Mouse (Mus musculus): ENCODE results near the gene Scn5a. TPM values are rescaled to one million over a fixed set of nuclear protein-coding genes. Genes with fewer than 3 reads are reported as not detected.

Scn5a gene
- total and polyA plus RNA-seq, 3 experiments: 0.03 TPM; not detected in 2

DNA sequence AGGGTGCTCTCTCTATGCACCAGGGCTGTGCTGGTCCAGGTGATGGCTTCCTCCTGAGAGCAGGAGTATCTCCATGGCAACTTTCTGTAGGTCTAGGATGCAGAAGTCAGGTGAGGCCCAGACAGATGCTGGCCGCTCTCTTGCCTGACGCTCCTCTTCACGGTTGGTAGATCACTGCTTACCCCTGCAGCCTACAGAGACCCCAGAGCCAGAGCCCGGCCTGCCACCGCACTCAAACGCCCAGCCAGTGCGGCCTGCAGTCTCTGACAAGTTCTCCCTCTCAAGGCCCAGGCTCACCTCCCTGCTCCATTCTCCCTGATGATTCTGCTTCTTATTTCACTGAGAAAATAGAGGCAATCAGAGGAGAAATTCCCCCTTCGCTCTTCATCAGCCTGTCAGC, 31.7 kb downstream of the Scn5a start:
- H3K27me3 ChIP-seq (ENCODE audit: control insufficient read depth in 1 of 2, insufficient read depth in 2 of 2, low read length in 2 of 2): no peaks in the 10 kb centered on the region
- H3K9me3 ChIP-seq (replicated peaks; ENCODE audit: insufficient read depth, low read length): no peaks in the 10 kb centered on the region
- TF ChIP-seq MAFK (IDR thresholded peaks at IDR 0.05; ENCODE audit: borderline replicate concordance, low read depth, low read length) (no peak), TCF12 (IDR thresholded peaks at IDR 0.05; ENCODE audit: low read depth, low read length) (no peak), CHD2 (IDR thresholded peaks at IDR 0.05; ENCODE audit: low read length) (no peak), MAZ (IDR thresholded peaks at IDR 0.05; ENCODE audit: low read depth, low read length) (no peak), SMC3 (IDR thresholded peaks at IDR 0.05; ENCODE audit: low read depth, low read length) (no peak), EP300 (IDR thresholded peaks at IDR 0.05; ENCODE audit: low read depth in 1 of 2, low read length in 2 of 2) (no peak), RAD21 (IDR thresholded peaks at IDR 0.05; ENCODE audit: low read depth, low read length) (no peak), ZC3H11A (IDR thresholded peaks at IDR 0.05; ENCODE audit: low read depth, low read length) (no peak), ZMIZ1 (IDR thresholded peaks at IDR 0.05; ENCODE audit: low read depth, low read length) (no peak), GATA1 (IDR thresholded peaks at IDR 0.05; ENCODE audit: low read depth, low read length) (no peak)
- H3K4me3 ChIP-seq (ENCODE audit: control insufficient read depth in 1 of 2, insufficient read depth in 1 of 2, low read depth in 2 of 2, low read length in 2 of 2): no peak overlapping the region
- H3K27ac ChIP-seq (ENCODE audit: control insufficient read depth, low read depth, low read length): no peak overlapping the region
- H3K36me3 ChIP-seq (ENCODE audit: control insufficient read depth in 1 of 2, insufficient read depth in 2 of 2, low read length in 2 of 2): no peaks in the 10 kb centered on the region
- H3K4me1 ChIP-seq (ENCODE audit: control insufficient read depth in 1 of 2, insufficient read depth in 2 of 2, low read length in 2 of 2): no peaks in the 10 kb centered on the region
- DNase-seq (ENCODE audit: low read depth, low spot score): no peak
- no peaks in the 10 kb centered on the region for H3K79me2 ChIP-seq (ENCODE audit: control insufficient read depth, insufficient read depth, low read length, poor library complexity)
- H3K9ac ChIP-seq (ENCODE audit: control insufficient read depth, low read depth, low read length, poor library complexity, severe bottlenecking): no peak overlapping the region

DNA sequence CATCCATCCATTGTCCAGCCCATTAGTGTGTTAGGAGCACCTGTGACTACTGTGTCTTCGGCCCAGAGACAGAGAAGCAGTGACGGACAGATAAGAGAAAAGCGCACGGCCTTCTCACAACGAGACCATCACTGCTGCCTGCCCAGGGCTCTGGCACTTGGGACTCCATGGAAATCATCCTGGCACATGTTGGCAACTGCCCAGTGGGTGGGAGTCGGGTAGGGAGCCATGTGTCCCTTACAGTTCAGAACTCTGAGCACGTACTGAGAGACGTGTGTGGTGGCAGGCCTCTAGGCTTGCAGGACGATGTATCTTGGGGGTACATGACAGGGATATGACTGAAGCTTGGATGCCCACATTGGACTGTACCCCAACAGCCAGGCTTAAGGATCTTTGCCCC, 38.1 kb downstream of the Scn5a start:
- H3K79me2 ChIP-seq (ENCODE audit: control insufficient read depth, insufficient read depth, low read length, poor library complexity): no peaks in the 10 kb centered on the region
- H3K4me3 ChIP-seq (ENCODE audit: control insufficient read depth in 1 of 2, insufficient read depth in 1 of 2, low read depth in 2 of 2, low read length in 2 of 2): no peak overlapping the region
- H3K27me3 ChIP-seq (ENCODE audit: control insufficient read depth in 1 of 2, insufficient read depth in 2 of 2, low read length in 2 of 2): no peaks in the 10 kb centered on the region
- no peak for DNase-seq (ENCODE audit: low read depth, low spot score)
- TF ChIP-seq CHD2 (IDR thresholded peaks at IDR 0.05; ENCODE audit: low read length) (no peak), CTCF (IDR thresholded peaks at IDR 0.05 in 2 of 3, conservative IDR thresholded peaks at IDR 0.05 in 1 of 3; ENCODE audit: control insufficient read depth in 1 of 3, insufficient read depth in 1 of 3, low read depth in 2 of 3, low read length in 3 of 3, poor library complexity in 1 of 3, severe bottlenecking in 1 of 3) (no peak), KAT2A (conservative IDR thresholded peaks at IDR 0.05; ENCODE audit: low read depth, low read length) (no peak), UBTF (IDR thresholded peaks at IDR 0.05; ENCODE audit: borderline replicate concordance, insufficient read depth, low read depth, low read length) (no peak), CHD1 (IDR thresholded peaks at IDR 0.05; ENCODE audit: low read depth, low read length) (no peak), E2F4 (IDR thresholded peaks at IDR 0.05; ENCODE audit: borderline replicate concordance, low read depth, low read length) (no peak), TAL1 (IDR thresholded peaks at IDR 0.05; ENCODE audit: low read length) (no peak), RAD21 (IDR thresholded peaks at IDR 0.05; ENCODE audit: low read depth, low read length) (no peak), TCF12 (IDR thresholded peaks at IDR 0.05; ENCODE audit: low read depth, low read length) (no peak), NRF1 (IDR thresholded peaks at IDR 0.05; ENCODE audit: insufficient read depth, low read depth, low read length, poor library complexity, severe bottlenecking) (no peak), MAFK (IDR thresholded peaks at IDR 0.05; ENCODE audit: borderline replicate concordance, low read depth, low read length) (no peak), BHLHE40 (IDR thresholded peaks at IDR 0.05; ENCODE audit: borderline replicate concordance, low read depth, low read length) (no peak), MAX (IDR thresholded peaks at IDR 0.05; ENCODE audit: low read length) (no peak), POLR2A (IDR thresholded peaks at IDR 0.05; ENCODE audit: control insufficient read depth in 1 of 2, insufficient read depth in 1 of 2, low read depth in 1 of 2, low read length in 2 of 2, poor library complexity in 1 of 2) (no peak), MXI1 (IDR thresholded peaks at IDR 0.05; ENCODE audit: low read depth, low read length) (no peak), USF2 (IDR thresholded peaks at IDR 0.05; ENCODE audit: borderline replicate concordance in 1 of 2, insufficient read depth in 1 of 2, low read depth in 1 of 2, low read length in 2 of 2) (no peak), MAZ (IDR thresholded peaks at IDR 0.05; ENCODE audit: low read depth, low read length) (no peak), EP300 (IDR thresholded peaks at IDR 0.05; ENCODE audit: low read depth in 1 of 2, low read length in 2 of 2) (no peak)
- H3K9ac ChIP-seq (ENCODE audit: control insufficient read depth, low read depth, low read length, poor library complexity, severe bottlenecking): no peak overlapping the region
- H3K4me1 ChIP-seq (ENCODE audit: control insufficient read depth in 1 of 2, insufficient read depth in 2 of 2, low read length in 2 of 2): no peaks in the 10 kb centered on the region
- no peaks in the 10 kb centered on the region for H3K36me3 ChIP-seq (ENCODE audit: control insufficient read depth in 1 of 2, insufficient read depth in 2 of 2, low read length in 2 of 2)
- no peaks in the 10 kb centered on the region for H3K9me3 ChIP-seq (replicated peaks; ENCODE audit: insufficient read depth, low read length)
- H3K27ac ChIP-seq (ENCODE audit: control insufficient read depth, low read depth, low read length): no peak overlapping the region
